Mouse (Mus musculus) liver, postnatal 0 days (tissue): ENCODE measurements at regions not wholly inside any gene's neighbourhood (a gene's known extent, or its start where the extent isn't known, plus 50 kb on each side); places are given as distances from the start of the nearest gene placed in this dataset.

ENCODE experiments used
- CTCF ChIP-seq: sonication (generic); IDR thresholded peaks from 2 replicates; pipeline ENCODE4 v1.5.1; 2016; ENCODE audit warnings: antibody characterized with exemption, low read depth
- EP300 ChIP-seq: IDR thresholded peaks from 2 replicates; pipeline ENCODE4 v1.6.1; 2016; ENCODE audit warnings: antibody characterized with exemption, low read depth, mild to moderate bottlenecking

- peak; percentile 75 for TF ChIP-seq CTCF
- no peak for TF ChIP-seq EP300
Measured at GRCm38 (mm10) chr2:17841963-17842362, 110.7 kb upstream of the Nebl start.
